Mouse (Mus musculus): ENCODE data around the gene Olfr805. TPM values are rescaled to one million over a fixed set of nuclear protein-coding genes. Genes with fewer than 3 reads are reported as not detected.

The Olfr805 gene
- polyA plus RNA-seq (2012; rRNA removed) = not detected in 2 replicates

DNA sequence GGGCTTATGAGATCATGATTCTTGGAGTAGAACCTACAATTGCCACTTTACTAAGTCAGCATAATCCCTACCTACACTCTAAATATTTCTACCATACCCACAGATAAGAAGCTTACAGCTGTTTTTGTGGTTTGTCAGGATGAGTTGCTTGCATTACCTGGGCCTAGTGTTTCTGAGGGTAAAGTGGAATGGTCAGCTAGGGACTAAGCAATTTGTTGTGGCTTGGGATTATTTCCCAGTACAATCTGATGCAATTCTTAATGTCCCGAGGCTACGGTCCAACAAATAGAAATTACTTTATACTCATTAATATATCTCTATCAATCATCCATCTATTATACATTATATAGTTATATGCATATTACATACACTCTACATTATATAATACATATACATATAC lies at the start of gene Olfr805:
Olfr805 (minus strand) TSS at position 101 of the 400 bp plus-strand sequence.
- Histone ChIP-seq H3K4me1 (replicated peaks; ENCODE audit: control insufficient read depth, insufficient read depth, low read length) (no peaks in the 10 kb centered on the region), H3K36me3 (ENCODE audit: control insufficient read depth, insufficient read depth, low read length) (no peaks in the 10 kb centered on the region), H3K27me3 (ENCODE audit: control insufficient read depth, insufficient read depth, low read length) (no peaks in the 10 kb centered on the region), H3K4me3 (ENCODE audit: control insufficient read depth, insufficient read depth, low read length) (no peak within 1 kb of the TSS), H3K27ac (ENCODE audit: control insufficient read depth, insufficient read depth, low read length) (no peak within 1 kb of the TSS)
- WGBS = 97% methylated on average over 2 of the region's 2 CpGs
- DNase-seq = no peak
- no peak for TF ChIP-seq POLR2A (IDR thresholded peaks at IDR 0.05; ENCODE audit: control insufficient read depth, extremely low read depth, insufficient read depth, low read length, poor library complexity)
- TF ChIP-seq CTCF (IDR thresholded peaks at IDR 0.05; ENCODE audit: borderline replicate concordance, control insufficient read depth, extremely low read depth, insufficient read depth, low read length, poor library complexity) = no peak

DNA sequence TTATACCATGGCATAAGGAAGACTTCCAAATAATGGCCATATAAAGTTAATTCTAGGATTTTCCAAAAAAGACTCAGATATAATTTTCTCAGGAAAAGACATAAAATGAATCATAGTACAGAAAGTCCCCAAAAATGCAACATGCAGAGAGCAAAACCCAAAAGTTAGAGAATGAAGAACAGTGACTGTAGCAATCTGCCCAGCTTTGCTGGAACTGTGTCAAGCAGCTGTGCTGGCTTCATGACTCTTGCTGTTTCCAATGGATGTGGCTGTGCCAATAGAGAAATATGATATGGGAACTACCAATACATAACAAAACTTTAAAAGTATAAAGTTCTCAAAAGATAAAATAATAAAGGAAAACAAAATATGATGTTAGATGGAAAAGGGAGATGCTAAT lies 48.9 kb upstream of the Olfr805 start:
- Histone ChIP-seq H3K4me3 (ENCODE audit: control insufficient read depth, insufficient read depth, low read length) (no peak overlapping the region), H3K36me3 (ENCODE audit: control insufficient read depth, insufficient read depth, low read length) (no peaks in the 10 kb centered on the region), H3K27ac (ENCODE audit: control insufficient read depth, insufficient read depth, low read length) (no peak overlapping the region), H3K27me3 (ENCODE audit: control insufficient read depth, insufficient read depth, low read length) (no peaks in the 10 kb centered on the region), H3K4me1 (replicated peaks; ENCODE audit: control insufficient read depth, insufficient read depth, low read length) (no peaks in the 10 kb centered on the region)
- no peak for DNase-seq
- TF ChIP-seq POLR2A (IDR thresholded peaks at IDR 0.05; ENCODE audit: control insufficient read depth, extremely low read depth, insufficient read depth, low read length, poor library complexity) = no peak
- no peak for TF ChIP-seq CTCF (IDR thresholded peaks at IDR 0.05; ENCODE audit: borderline replicate concordance, control insufficient read depth, extremely low read depth, insufficient read depth, low read length, poor library complexity)

GRCm38 (mm10) chr10:129774338-129774737 lies 45.2 kb upstream of the Olfr805 start, which contains the start of gene Olfr809:
Gene Olfr809 (plus strand): TSS chr10:129774638.
- DNase-seq = no peak
- Histone ChIP-seq H3K4me1 (replicated peaks; ENCODE audit: control insufficient read depth, insufficient read depth, low read length) (no peaks in the 10 kb centered on the region), H3K4me3 (ENCODE audit: control insufficient read depth, insufficient read depth, low read length) (no peak within 1 kb of the TSS), H3K27ac (ENCODE audit: control insufficient read depth, insufficient read depth, low read length) (no peak within 1 kb of the TSS), H3K27me3 (ENCODE audit: control insufficient read depth, insufficient read depth, low read length) (no peaks in the 10 kb centered on the region), H3K36me3 (ENCODE audit: control insufficient read depth, insufficient read depth, low read length) (no peaks in the 10 kb centered on the region)
- no peak for TF ChIP-seq POLR2A (IDR thresholded peaks at IDR 0.05; ENCODE audit: control insufficient read depth, extremely low read depth, insufficient read depth, low read length, poor library complexity)
- no peak for TF ChIP-seq CTCF (IDR thresholded peaks at IDR 0.05; ENCODE audit: borderline replicate concordance, control insufficient read depth, extremely low read depth, insufficient read depth, low read length, poor library complexity)

DNA sequence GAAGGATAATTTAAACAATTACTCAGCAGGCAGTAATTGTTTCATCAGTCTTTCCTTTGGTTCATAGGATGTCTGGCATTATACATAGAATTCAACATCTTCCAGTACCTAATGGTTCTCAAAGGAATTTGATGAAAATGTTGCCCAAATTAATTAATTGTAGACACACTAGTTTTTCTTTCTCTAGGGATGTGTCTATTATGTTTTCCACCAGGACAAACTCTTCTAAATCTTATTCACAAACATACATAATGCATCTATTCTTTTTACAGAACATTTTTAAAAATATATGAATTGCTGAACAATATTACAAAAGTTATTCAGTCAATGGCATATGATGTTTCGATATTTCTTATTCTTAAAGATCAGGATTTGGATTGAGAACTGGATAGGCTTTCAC lies 36.0 kb upstream of the Olfr805 start, which contains the start of gene Olfr808:
Olfr808 (plus strand) TSS at position 301 of the 400 bp plus-strand sequence.
- Histone ChIP-seq H3K36me3 (ENCODE audit: control insufficient read depth, insufficient read depth, low read length) (no peaks in the 10 kb centered on the region), H3K27me3 (ENCODE audit: control insufficient read depth, insufficient read depth, low read length) (no peaks in the 10 kb centered on the region), H3K27ac (ENCODE audit: control insufficient read depth, insufficient read depth, low read length) (no peak within 1 kb of the TSS), H3K4me3 (ENCODE audit: control insufficient read depth, insufficient read depth, low read length) (no peak within 1 kb of the TSS), H3K4me1 (replicated peaks; ENCODE audit: control insufficient read depth, insufficient read depth, low read length) (no peaks in the 10 kb centered on the region)
- no peak for DNase-seq
- WGBS = 94% methylated on average over 1 of the region's 1 CpGs
- no peak for TF ChIP-seq CTCF (IDR thresholded peaks at IDR 0.05; ENCODE audit: borderline replicate concordance, control insufficient read depth, extremely low read depth, insufficient read depth, low read length, poor library complexity)

DNA sequence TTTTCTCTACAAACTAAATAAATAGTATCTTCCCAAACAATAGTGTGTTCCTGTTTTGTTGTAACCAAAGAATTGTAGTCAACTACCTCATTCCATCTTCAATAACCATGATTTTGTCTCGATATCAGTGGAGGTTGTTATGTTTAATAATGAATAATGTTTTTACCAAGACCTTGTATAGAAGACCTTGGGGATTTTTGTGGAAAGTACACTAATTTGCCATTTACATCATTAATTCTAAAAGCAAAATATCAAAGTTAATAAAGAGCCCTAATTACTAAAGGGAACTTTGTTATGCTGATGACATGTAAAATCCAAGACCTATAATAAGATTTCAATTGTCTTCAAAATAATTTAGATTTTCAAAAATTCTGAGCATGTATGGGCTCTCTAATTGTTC lies 28.5 kb upstream of the Olfr805 start, which contains the start of gene Olfr807:
Olfr807 (minus strand) TSS at position 101 of the 400 bp plus-strand sequence.
- Histone ChIP-seq H3K36me3 (ENCODE audit: control insufficient read depth, insufficient read depth, low read length) (no peaks in the 10 kb centered on the region), H3K27me3 (ENCODE audit: control insufficient read depth, insufficient read depth, low read length) (no peaks in the 10 kb centered on the region), H3K4me1 (replicated peaks; ENCODE audit: control insufficient read depth, insufficient read depth, low read length) (no peaks in the 10 kb centered on the region), H3K4me3 (ENCODE audit: control insufficient read depth, insufficient read depth, low read length) (no peak within 1 kb of the TSS), H3K27ac (ENCODE audit: control insufficient read depth, insufficient read depth, low read length) (no peak within 1 kb of the TSS)
- 91% methylated on average over 1 of the region's 1 CpGs for WGBS
- DNase-seq = no peak
- TF ChIP-seq CTCF (IDR thresholded peaks at IDR 0.05; ENCODE audit: borderline replicate concordance, control insufficient read depth, extremely low read depth, insufficient read depth, low read length, poor library complexity) = no peak
- TF ChIP-seq POLR2A (IDR thresholded peaks at IDR 0.05; ENCODE audit: control insufficient read depth, extremely low read depth, insufficient read depth, low read length, poor library complexity) = no peak

DNA sequence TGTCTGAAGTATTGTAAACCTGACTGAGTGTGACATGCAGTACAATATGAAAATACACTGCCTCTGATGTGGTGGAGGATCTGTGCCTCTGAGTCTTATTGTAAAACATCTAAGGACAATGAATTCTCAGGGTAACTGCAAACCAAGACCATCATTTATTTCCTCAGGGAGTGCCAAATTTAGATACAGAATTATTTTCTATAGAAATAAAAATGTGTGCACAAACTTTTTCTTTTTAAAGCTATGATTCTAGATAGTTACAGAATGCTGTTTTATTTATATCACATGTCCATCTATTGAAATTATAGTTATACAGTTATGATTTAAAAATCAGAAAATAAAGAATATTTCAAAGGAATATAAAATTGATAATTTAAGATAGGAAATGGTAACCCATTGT lies 12.6 kb upstream of the Olfr805 start, which contains the start of gene Olfr806:
Olfr806 (minus strand) TSS at position 101 of the 400 bp plus-strand sequence.
- Histone ChIP-seq H3K36me3 (ENCODE audit: control insufficient read depth, insufficient read depth, low read length) (no peaks in the 10 kb centered on the region), H3K4me3 (ENCODE audit: control insufficient read depth, insufficient read depth, low read length) (no peak within 1 kb of the TSS), H3K27me3 (ENCODE audit: control insufficient read depth, insufficient read depth, low read length) (no peaks in the 10 kb centered on the region)

GRCm38 (mm10) chr10:129702910-129703309 lies 26.3 kb downstream of the Olfr805 start, which contains the start of gene Olfr804:
Gene Olfr804 (plus strand): TSS chr10:129703210.
- no peaks in the 10 kb centered on the region for H3K27me3 ChIP-seq (ENCODE audit: control insufficient read depth, insufficient read depth, low read length)
- TF ChIP-seq CTCF (IDR thresholded peaks at IDR 0.05; ENCODE audit: borderline replicate concordance, control insufficient read depth, extremely low read depth, insufficient read depth, low read length, poor library complexity) (no peak), POLR2A (IDR thresholded peaks at IDR 0.05; ENCODE audit: control insufficient read depth, extremely low read depth, insufficient read depth, low read length, poor library complexity) (no peak)
- H3K36me3 ChIP-seq (ENCODE audit: control insufficient read depth, insufficient read depth, low read length) = no peaks in the 10 kb centered on the region
- H3K4me1 ChIP-seq (replicated peaks; ENCODE audit: control insufficient read depth, insufficient read depth, low read length) = no peaks in the 10 kb centered on the region
- no peak for DNase-seq
- no peak within 1 kb of the TSS for H3K27ac ChIP-seq (ENCODE audit: control insufficient read depth, insufficient read depth, low read length)
- H3K4me3 ChIP-seq (ENCODE audit: control insufficient read depth, insufficient read depth, low read length) = no peak within 1 kb of the TSS

More for the DNA sequence above, 12.6 kb upstream of the Olfr805 start, which contains the start of gene Olfr806:
- H3K27ac ChIP-seq (ENCODE audit: control insufficient read depth, insufficient read depth, low read length) = no peak within 1 kb of the TSS
- DNase-seq = no peak
- TF ChIP-seq POLR2A (IDR thresholded peaks at IDR 0.05; ENCODE audit: control insufficient read depth, extremely low read depth, insufficient read depth, low read length, poor library complexity) = no peak
- no peak for TF ChIP-seq CTCF (IDR thresholded peaks at IDR 0.05; ENCODE audit: borderline replicate concordance, control insufficient read depth, extremely low read depth, insufficient read depth, low read length, poor library complexity)
- no peaks in the 10 kb centered on the region for H3K4me1 ChIP-seq (replicated peaks; ENCODE audit: control insufficient read depth, insufficient read depth, low read length)
